Mouse (Mus musculus) MEL-GATA-1-ER (cell line): ENCODE measurements at regions not wholly inside any gene's neighbourhood (a gene's known extent, or its start where the extent isn't known, plus 50 kb on each side); places are given as distances from the start of the nearest gene placed in this dataset.
A peak's percentile ranks its signal among the peaks of the same experiment; 100 is the strongest.

ENCODE experiments used
- DNase-seq: peaks from one replicate; pipeline ENCODE4 v3.0.0-alpha.2; 2012; ENCODE audit warnings: low read depth; ENCODE audit errors: extremely low read depth

DNA sequence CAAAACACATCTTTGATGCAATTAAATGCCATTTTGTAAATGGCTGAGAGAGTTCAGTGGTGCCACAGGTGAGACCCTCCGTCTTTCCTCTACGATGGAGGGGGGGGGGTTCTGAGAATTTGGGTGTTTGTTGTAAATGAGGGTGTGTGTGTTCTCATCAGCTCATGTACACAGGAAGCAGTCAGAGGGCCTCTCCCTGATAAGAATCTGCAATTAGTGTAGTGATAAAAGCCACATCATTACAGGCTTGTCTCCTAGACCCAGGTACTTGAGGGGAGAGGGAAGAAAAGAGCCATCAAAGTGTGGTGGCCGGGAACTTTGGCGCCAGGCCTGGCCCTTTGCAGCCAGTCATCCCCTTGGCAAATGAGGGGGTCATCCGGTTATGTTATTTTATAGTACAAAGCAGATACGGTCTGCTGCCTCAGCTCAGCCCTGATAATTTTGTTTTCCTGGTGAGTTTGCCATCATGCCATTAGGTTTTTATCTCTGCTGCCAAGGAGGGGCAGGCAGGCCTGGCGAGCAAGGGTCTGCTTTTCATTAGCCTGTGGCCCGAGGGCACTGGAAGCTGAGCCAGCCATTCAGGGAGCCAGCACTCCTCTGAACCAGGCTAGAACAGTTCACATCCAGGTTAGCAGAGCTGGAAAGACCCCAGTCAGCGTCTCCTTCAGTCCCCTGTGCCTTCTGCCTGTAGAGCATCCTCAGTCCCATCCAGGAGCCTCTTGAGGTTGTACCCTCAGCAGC is 59.7 kb downstream of the H2al1j start:
- no peak for DNase-seq

DNA sequence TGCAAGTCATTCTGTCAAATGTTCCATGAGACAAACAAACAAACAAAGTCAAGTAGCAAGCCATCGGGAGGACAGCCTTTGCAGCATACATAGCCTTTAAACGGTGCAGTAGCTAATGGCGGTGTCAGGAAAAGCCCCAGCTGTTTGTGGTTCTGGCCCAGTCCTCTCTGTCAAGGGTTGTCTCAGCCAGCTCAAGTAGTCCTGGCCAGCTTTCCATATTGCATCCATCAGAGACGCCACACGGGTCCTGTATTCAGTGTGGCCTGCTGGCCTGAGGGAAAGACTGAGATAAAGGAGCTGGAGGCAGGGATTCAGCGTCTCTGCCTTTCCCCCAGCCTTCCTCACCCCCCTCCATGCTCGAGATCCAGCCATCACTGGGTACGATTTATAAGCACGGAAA is 61.2 kb downstream of the H2al1j start:
- DNase-seq: no peak

DNA sequence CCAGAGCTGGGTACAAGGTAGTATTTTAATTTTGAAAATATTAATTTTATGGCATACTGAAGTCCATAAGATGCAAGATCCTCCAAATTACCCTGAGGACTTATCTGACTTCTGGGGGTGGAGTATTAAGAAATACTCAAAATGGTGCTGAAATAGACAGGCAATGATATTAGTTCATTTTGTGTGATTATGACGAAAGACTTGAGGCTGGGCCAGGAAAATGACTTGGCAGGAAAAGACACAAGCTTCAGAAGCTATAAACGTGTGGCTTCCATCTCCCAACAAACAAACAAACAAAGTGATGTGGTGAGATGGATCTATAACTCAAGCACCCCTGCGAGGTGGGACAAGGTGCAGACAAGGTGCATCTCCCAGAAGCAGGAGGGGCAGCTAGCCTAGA is 72.8 kb downstream of the H2al1j start:
- DNase-seq: no peak

DNA sequence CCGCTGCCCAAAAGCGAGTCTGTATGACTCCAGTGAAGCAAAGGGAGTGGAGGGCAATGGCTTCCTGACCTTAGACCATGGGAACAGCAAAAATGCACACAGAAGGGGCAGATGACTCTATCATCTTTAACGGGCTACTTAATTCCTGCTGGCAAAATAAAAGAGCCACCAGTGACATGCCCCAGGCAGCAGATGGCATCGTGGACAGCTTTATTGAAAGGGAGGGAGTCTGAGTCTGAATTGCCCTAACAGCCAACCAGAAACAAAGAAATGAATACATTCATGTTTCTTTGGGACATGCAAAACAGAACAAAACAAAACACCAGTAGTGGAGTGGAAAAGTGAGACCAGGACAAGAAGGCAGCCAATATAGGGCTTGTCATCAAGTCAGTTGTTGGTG is 76.7 kb downstream of the H2al1j start:
- DNase-seq: no peak

DNA sequence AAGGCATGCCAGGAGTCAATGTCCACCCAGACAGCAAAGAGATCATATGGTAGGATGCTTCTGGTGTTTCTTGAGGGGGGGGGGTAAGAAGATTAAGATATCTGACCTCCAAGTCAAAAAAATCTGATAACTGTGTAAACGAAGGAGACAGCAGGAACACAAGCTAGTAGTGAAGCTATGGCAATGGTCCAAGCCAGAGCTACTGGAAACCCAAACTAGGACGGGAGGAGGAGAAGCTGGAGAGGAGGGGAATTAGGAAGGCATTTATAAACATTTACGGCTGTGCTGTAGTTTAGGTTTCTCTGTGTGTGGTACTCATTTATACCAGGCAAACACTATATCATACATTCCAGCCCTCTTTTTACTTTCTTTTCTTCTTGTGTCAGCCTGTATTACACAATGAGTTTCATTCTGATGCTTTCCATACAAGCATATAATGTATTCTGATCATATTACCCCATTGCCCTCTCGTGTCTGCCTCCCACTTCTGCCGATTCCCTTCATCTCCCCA is 84.7 kb downstream of the H2al1j start:
- DNase-seq: no peak

DNA sequence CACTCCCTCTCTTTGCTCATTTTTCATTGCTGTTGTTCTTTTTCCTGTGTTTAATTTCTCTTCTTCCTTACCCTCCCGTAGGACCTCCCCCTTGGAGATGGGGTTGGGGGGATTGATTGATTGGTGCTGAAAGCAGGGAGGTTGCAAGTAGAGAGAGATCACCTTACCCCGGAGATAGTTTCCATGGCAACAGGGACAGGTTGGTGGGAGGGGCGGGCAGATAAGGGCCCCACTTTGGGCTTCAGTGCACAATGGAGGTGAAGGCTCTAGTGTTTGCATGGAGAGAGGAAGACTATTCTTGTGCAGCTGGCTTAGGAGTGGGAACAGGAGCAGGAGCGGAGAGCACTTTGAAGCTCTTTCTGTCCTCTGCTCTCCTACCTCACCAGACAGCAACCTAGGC is 88.0 kb downstream of the H2al1j start:
- DNase-seq: peak; percentile 4

DNA sequence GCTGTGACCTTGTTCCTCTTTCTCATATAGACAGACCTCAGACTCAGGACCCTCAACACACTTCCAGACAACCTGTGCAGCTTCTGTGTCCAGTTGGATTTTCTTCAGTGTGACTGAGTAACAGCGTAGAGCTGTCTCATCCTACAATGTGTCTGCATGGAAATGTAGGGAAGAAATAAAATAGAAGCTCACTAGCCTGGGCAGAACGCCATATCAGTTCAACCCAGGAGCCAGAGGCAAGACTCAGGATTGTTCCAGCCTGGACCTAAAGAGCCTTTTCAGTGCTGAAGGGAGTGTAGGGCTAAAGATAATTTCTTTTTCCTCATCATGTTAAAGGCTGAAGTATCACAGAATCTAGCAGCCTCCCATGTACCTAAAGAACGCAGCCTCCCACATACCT is 88.9 kb downstream of the H2al1j start:
- no peak for DNase-seq

DNA sequence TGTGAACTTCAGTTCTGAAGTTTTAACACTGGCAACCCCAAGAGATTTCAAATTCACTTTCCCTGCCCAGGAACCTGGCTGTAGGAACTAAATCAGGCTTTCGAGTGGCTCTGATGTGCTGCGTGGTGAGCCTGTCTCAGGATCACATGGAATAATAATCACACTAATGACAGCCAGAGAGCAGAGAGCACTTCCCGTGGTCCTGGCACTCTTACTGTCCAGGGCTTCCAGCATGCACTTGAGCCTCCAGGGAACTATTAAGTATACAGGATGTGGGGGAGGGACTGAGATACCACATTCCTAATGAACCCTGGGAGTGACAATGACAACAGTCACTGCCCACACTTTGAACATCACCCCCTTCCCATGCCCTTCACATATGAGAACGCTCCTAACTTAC is 90.2 kb downstream of the H2al1j start:
- no peak for DNase-seq

DNA sequence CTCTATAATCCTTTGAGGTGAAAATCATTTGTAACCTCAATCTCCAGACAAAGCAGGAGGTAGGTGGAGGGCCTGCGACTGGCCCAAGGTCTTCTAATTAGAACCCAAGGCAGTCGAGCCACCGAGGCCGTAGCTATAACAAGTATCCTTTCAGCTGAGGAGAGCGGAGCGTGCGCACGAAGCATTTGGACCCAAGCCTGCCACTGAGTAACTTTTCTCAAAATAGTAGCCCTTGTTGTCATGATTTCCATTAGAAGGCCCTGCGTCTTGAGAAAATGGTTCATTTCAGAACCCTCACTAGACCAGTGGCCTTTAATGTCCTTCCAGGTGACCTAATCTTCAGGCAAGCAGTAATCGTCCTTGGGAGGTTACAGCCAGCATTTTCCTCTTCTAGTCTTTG is 90.6 kb downstream of the H2al1j start:
- DNase-seq: no peak

DNA sequence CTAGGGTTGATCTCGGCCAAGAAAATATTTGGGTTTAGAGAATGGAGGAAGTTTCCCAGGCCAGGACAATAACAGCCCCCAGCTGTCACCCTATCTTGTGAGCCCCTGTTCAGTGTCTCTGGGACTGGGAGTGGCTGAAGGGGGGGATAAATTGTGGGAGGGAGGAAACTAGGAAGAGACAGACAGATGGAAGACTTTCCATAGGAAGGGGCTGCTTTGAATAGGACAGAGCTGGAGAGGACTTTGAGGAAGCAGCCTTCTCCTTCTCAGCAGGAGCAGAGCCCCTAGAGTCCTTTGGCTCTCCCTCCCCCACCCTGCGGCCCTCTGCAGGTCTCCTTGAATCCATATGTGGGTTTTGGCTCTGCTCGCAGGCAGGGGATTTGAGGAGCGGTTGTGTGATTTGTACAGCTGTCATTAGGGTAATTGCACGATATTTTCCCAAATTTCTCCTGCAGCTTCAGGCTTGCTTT is 91.6 kb downstream of the H2al1j start:
- DNase-seq: no peak

DNA sequence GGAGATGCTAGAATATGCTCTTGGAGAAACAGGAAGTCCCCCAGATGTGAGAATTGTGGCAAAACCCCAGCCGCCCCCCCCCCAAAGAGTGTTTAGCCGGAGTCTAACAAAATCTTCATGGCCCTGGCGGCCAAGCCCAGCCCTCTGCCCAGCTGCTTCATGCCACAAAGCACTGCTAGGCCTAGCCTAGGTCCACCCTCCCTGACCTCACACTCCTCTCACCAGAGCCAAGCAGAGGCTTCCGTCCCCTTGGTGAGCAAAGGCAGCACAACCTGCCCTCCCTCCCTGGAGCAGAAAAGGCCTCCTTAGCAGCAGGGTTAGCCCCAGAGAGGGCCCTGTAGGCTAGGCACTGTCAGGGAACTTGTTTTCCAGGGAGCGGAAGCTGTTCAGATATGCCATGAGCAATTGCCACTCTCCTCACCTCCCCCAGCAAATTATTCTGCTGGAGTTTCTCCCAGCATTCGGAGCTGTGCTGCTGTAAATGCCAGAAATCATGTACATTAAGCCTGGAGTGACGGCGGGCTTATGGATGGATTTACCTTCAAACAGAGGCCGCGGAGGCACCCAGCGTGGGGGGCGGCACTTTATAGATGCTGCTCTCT is 104.9 kb downstream of the H2al1j start:
- DNase-seq: no peak

DNA sequence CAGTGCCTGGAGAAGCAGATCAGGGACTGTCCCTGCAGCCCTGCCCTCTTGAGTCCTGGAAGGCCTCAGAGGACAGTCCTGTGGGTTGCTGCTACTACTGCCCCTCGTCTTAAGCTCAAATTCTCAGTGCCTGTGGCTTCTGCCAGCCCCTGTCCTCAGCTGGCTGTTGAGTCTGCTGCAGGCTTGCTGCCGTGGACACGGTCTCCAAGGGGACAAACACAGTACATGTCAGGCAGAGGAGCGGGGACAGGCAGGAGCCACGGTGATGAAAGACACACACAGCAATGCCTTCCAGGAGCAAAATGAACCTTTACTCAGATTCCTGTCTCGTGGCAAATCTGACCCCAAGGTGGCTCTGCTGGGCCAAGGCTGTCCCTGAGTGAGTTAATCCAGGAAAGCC is 107.7 kb downstream of the H2al1j start:
- no peak for DNase-seq

DNA sequence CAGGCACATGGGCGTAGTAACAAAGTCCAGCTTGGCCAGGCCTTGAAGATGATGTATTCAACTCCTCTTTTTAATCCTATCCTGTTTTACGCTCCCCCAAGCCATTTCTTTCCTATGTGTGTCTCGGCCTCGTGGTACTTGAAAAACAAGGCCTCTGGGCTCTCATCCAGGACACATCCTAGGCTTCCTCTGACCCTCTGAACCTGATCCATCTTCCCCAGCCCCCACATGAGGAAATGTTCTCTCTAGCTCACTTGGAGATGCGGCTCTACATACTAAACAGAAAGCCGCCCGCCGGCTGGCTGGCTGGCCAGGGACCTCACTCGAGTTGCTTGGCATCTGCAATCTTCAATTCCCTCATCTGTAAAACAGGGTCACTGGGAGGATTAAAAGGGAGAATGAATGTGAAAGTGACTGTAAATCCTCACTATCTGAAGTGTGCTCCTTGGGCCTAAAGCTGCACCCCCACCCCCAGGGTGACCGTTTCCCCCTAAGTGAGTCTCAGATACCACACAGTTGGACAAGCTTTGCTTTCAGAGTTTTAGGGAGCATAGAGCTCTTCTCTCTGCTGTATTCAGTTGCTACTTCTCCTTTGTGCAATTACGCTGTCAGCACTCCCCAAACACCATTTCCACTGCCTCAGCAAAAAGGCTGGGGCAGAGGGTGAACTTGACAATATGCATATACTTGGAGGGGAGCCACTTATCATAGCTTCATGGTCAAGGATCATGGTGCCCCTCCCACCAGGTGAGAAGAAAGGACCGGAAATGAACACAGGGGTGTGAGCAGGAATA is 109.7 kb downstream of the H2al1j start:
- DNase-seq: no peak

DNA sequence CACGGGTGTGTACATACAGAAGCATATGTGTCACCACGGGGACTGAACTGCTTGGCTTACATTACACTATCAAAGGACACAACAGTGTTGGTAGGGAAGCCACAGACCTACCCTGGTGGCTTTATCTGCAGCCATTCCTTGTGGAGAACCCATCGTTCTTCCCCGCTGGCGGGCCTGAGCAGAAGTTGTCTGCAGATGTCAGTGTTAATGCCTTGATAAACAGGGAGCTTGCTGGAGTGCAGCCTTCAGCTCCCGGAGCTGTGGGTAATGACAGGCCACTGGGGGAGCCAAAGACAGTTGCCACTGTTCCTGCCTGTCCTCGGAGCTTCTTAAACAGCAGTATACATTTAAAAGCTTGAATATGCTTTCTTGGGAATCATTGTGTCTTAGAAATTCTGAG is 115.9 kb downstream of the H2al1j start:
- DNase-seq: peak; percentile 10

DNA sequence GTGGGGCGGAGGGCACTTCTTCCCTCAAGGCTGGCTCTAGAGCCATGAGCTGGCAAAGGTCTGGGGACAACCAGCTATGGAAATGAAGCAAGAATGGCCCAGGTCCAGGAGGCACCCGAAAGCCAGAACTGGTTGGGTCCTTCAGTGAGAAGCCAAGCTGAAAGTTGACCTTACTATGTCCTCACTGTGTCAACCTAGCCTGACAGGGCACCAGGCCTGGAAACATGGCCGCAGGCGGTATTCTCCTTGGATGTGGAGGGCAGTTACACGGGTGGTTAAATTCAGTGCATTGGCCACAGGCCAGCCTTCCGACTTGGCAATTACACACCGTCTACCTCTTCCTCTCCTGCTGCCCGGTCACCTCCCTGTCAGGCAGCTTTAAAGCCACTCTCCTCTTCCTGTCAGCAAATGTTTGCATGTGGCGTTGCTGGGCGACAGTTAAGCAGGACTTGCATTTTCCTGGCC is 116.7 kb downstream of the H2al1j start:
- no peak for DNase-seq

DNA sequence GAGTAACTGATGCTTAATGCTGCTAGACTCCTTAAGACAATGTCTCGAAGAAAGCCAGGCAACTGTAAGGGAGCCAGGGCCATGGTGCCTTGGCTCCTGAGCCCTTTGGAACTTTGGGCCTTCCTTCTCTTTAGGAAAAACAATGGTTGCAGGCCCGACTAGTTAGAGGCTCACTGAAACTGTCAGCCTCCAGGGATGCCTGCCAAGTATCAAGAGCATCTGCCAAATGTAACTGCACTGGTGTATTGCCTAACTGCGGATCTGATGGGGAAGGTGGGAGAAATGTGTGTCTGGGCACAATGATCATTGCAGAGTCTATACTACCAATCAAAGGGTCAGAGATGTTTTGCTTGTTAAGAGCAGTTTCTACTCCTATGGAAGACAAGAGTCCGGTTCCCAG is 121.1 kb downstream of the H2al1j start:
- no peak for DNase-seq

DNA sequence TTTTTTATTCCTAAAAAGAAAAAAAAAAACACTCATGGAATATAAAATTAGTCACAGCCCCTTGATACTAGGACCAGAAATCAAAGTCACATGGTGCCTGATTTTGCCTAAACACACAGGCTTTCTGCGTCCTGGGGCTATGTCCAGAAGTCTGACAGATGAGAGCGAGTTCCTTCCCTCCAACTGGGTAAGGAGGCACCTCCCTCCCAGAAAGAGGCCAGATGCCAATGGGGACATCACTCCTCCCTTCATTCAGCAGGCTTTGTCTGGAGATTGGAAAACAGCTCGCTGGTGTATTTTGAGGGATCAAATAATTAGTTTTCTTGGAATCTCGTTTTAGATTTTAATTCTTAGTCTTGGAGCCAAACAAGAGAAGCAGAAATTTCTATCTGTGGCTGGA is 130.9 kb downstream of the H2al1j start:
- DNase-seq: no peak

DNA sequence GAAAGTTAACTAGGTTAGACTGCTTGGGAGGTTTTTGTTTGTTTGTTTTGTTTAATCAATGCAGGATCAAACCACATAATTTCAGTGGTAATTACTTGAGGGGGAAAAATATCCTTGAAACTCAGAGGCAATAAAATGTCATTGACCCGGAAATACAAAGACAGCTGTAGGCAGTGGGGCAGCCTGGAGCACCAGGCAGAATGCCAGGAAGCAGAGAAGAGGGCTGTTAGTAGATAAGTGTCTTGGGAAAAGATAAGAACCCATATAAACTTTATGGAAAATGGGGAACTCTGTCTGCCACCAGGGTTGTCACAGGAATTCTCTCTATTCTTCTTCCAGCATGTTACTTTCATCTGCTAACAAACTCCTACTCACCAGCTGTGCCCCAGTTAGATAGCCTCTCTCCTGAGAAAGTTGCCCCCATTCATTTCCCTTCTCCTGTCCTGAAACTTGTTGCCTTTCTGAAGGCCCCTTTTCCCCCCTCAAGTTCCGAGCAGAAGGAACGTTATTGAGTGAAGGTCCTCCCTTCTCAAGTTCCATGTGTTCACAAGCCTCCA is 136.4 kb downstream of the H2al1j start:
- no peak for DNase-seq

DNA sequence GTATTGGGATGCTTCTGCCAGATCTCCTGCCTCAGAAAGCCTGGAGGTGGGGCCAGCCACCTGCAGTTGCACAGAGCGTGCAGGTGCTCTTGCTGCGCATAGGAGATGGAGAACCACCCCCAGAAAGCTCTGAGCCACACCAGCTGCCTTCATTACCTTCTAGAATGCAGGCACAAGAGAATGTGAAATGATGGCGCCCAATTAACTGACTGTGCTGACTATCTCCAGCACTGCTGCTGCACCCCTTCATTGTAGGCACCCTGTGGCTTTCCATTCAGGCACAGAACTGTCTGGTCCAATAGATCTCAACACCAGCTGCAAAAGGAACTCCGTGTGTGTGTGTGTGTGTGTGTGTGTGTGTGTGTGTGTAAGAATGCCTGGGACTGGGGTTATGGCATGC is 138.6 kb downstream of the H2al1j start:
- DNase-seq: no peak

DNA sequence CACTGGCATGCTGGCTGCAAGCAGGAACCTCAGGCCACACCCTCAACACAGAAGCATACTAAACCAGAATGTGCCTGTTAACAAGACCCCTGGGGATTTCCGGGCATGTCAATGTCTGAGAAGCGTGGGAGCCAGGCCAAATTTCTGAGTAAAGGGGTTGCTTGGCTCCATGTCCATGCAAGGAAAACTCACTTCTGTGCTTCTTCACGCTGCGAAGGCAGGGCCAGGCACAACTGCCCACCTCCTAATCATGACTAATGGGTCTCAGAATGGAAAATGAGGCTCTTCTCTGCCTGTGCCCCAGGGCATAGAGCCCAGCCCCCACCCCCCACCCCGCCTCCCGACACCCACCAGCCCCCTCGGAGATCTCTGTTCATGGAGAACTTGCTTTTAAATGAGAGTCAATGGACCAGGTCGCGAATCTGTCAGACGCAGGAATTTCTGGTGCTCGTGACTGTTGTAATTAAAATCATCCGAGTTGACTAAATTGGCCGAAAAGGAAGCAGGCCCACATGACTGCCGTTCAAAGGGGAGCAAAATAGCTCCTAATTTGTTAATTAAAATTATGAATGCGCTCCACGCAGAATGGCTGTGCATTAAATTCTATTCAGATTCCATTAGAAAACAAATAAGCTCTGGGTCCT is 152.2 kb downstream of the H2al1j start:
- no peak for DNase-seq

DNA sequence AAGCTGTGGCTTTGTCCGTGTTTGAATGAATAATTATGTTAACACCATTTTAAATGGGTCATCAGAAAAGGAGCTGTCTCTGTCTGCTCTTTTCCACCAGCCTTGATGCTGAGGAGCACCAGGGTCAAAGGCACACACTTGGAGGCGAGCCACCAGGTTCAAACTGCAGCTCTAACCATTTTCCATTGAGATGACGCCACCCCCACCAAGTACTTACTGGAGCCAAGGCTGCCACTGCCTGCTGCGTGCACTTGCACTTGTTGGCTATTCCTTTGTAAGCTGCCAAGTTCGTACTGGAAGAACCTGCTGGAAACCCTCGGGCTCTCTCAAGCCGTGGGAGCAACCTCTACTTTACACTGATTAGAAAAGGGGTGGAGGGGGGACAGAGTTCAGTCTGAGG is 154.5 kb downstream of the H2al1j start:
- DNase-seq: no peak
